Mouse (Mus musculus): ENCODE measurements around the gene Sec13. TPM values are rescaled to one million over a fixed set of nuclear protein-coding genes. Genes with fewer than 3 reads are reported as not detected.
A peak's percentile ranks its signal among the peaks of the same experiment; 100 is the strongest.
"Not testable (repeated sequence)": the region's sequence is repeated elsewhere in the genome, so short reads cannot be mapped to it uniquely, and the experiment has no call there.

The Sec13 gene
- polyA plus RNA-seq, 1 experiment from 2014 or later = 238 TPM

GRCm38 (mm10) chr6:113741425-113741824 is 882 bp upstream of the Sec13 start:
- no peak for ATAC-seq (ENCODE audit: low FRiP score)
- H3K4me3 ChIP-seq = no peak overlapping the region
- peaks cover 14% of the 10 kb centered on the region for H3K27me3 ChIP-seq
- H3K27ac ChIP-seq = no peak overlapping the region
- no peak overlapping the region for H3K9ac ChIP-seq
- no peak overlapping the region for H3K4me2 ChIP-seq (replicated peaks)
- 59% methylated on average over 2 of the region's 2 CpGs for WGBS
- H3K4me1 ChIP-seq = peaks cover 10% of the 10 kb centered on the region
- peaks cover 20% of the 10 kb centered on the region for H3K36me3 ChIP-seq
- H3K9me3 ChIP-seq (replicated peaks) = no peaks in the 10 kb centered on the region

- Histone ChIP-seq H3K9me3 (replicated peaks) (no peaks in the 10 kb centered on the region), H3K9ac (no peak overlapping the region), H3K27ac (no peak overlapping the region), H3K4me3 (no peak overlapping the region), H3K4me1 (peaks cover 10% of the 10 kb centered on the region), H3K27me3 (no peaks in the 10 kb centered on the region), H3K4me2 (replicated peaks) (no peak overlapping the region), H3K36me3 (peaks cover 54% of the 10 kb centered on the region)
- WGBS = 93% methylated on average over 9 of the region's 9 CpGs
- ATAC-seq (ENCODE audit: low FRiP score) = no peak
Measured at GRCm38 (mm10) chr6:113737318-113738046, 3.1 kb downstream of the Sec13 start.

- no peak overlapping the region for H3K9ac ChIP-seq
- H3K9me3 ChIP-seq (replicated peaks) = no peaks in the 10 kb centered on the region
- H3K4me2 ChIP-seq (replicated peaks) = no peak overlapping the region
- WGBS = 92% methylated on average over 3 of the region's 3 CpGs
- no peak for ATAC-seq (ENCODE audit: low FRiP score)
- H3K27ac ChIP-seq = no peak overlapping the region
- no peaks in the 10 kb centered on the region for H3K4me1 ChIP-seq
- H3K27me3 ChIP-seq = no peaks in the 10 kb centered on the region
- H3K36me3 ChIP-seq = peaks cover 94% of the 10 kb centered on the region
- H3K4me3 ChIP-seq = no peak overlapping the region
Measured at GRCm38 (mm10) chr6:113731296-113731695, 9.2 kb downstream of the Sec13 start.

GRCm38 (mm10) chr6:113728181-113728580 is 12.4 kb downstream of the Sec13 start:
- ATAC-seq (ENCODE audit: low FRiP score) = no peak
- H3K4me1 ChIP-seq = no peaks in the 10 kb centered on the region
- no peak overlapping the region for H3K4me3 ChIP-seq
- 92% methylated on average over 7 of the region's 7 CpGs for WGBS
- H3K9me3 ChIP-seq (replicated peaks) = no peaks in the 10 kb centered on the region
- no peak overlapping the region for H3K27ac ChIP-seq
- H3K9ac ChIP-seq = no peak overlapping the region
- H3K4me2 ChIP-seq (replicated peaks) = no peak overlapping the region
- peaks cover 85% of the 10 kb centered on the region for H3K36me3 ChIP-seq
- no peaks in the 10 kb centered on the region for H3K27me3 ChIP-seq

- 97% methylated on average over 4 of the region's 4 CpGs for WGBS
- no peak overlapping the region for H3K4me2 ChIP-seq (replicated peaks)
- H3K4me3 ChIP-seq = no peak overlapping the region
- no peaks in the 10 kb centered on the region for H3K27me3 ChIP-seq
- no peak overlapping the region for H3K9ac ChIP-seq
- ATAC-seq (ENCODE audit: low FRiP score) = no peak
- H3K9me3 ChIP-seq (replicated peaks) = no peaks in the 10 kb centered on the region
- no peaks in the 10 kb centered on the region for H3K4me1 ChIP-seq
- peaks cover 56% of the 10 kb centered on the region for H3K36me3 ChIP-seq
- H3K27ac ChIP-seq = no peak overlapping the region
Measured at GRCm38 (mm10) chr6:113721061-113721460, 19.5 kb downstream of the Sec13 start.

GRCm38 (mm10) chr6:113719878-113720277 is 20.7 kb downstream of the Sec13 start, which contains the start of gene Ghrl:
TSS of gene Ghrl (minus strand) at chr6:113719880.
- ATAC-seq (ENCODE audit: low FRiP score) = no peak
- no peak within 1 kb of the TSS for H3K9ac ChIP-seq
- whole genome bisulfite sequencing = 94% methylated on average over 3 of the region's 3 CpGs
- peaks cover 60% of the 10 kb centered on the region for H3K36me3 ChIP-seq
- no peak within 1 kb of the TSS for H3K27ac ChIP-seq
- no peaks in the 10 kb centered on the region for H3K4me1 ChIP-seq
- H3K9me3 ChIP-seq (replicated peaks) = no peaks in the 10 kb centered on the region
- H3K4me2 ChIP-seq (replicated peaks) = no peak within 1 kb of the TSS
- H3K27me3 ChIP-seq = no peaks in the 10 kb centered on the region
- no peak within 1 kb of the TSS for H3K4me3 ChIP-seq

GRCm38 (mm10) chr6:113717541-113717940 is 23.0 kb downstream of the Sec13 start:
- H3K4me3 ChIP-seq = no peak overlapping the region
- ATAC-seq (ENCODE audit: low FRiP score) = no peak
- H3K9me3 ChIP-seq (replicated peaks) = no peaks in the 10 kb centered on the region
- H3K27ac ChIP-seq = no peak overlapping the region
- H3K4me1 ChIP-seq = no peaks in the 10 kb centered on the region
- H3K9ac ChIP-seq = no peak overlapping the region
- peaks cover 70% of the 10 kb centered on the region for H3K36me3 ChIP-seq
- no peaks in the 10 kb centered on the region for H3K27me3 ChIP-seq
- H3K4me2 ChIP-seq (replicated peaks) = no peak overlapping the region
- 93% methylated on average over 3 of the region's 3 CpGs for WGBS

GRCm38 (mm10) chr6:113714797-113715196 is 25.7 kb downstream of the Sec13 start:
- Histone ChIP-seq H3K4me2 (replicated peaks) (no peak overlapping the region), H3K27me3 (no peaks in the 10 kb centered on the region), H3K27ac (no peak overlapping the region), H3K9ac (no peak overlapping the region), H3K36me3 (peaks cover 83% of the 10 kb centered on the region), H3K4me3 (no peak overlapping the region), H3K4me1 (no peaks in the 10 kb centered on the region), H3K9me3 (replicated peaks) (no peaks in the 10 kb centered on the region)
- WGBS = 65% methylated on average over 1 of the region's 1 CpGs
- no peak for ATAC-seq (ENCODE audit: low FRiP score)

- H3K4me2 ChIP-seq (replicated peaks) = no peak overlapping the region
- no peaks in the 10 kb centered on the region for H3K27me3 ChIP-seq
- H3K4me3 ChIP-seq = no peak overlapping the region
- no peaks in the 10 kb centered on the region for H3K9me3 ChIP-seq (replicated peaks)
- H3K9ac ChIP-seq = no peak overlapping the region
- 93% methylated on average over 2 of the region's 2 CpGs for WGBS
- peaks cover 83% of the 10 kb centered on the region for H3K36me3 ChIP-seq
- no peak for ATAC-seq (ENCODE audit: low FRiP score)
- H3K4me1 ChIP-seq = no peaks in the 10 kb centered on the region
- H3K27ac ChIP-seq = no peak overlapping the region
Measured at GRCm38 (mm10) chr6:113714276-113714675, 26.3 kb downstream of the Sec13 start.

GRCm38 (mm10) chr6:113713389-113713788 is 27.2 kb downstream of the Sec13 start:
- 94% methylated on average over 4 of the region's 5 CpGs for WGBS
- not testable (repeated sequence) for H3K4me1 ChIP-seq; H3K4me2 ChIP-seq (replicated peaks); H3K27me3 ChIP-seq; H3K9me3 ChIP-seq (replicated peaks); H3K27ac ChIP-seq; ATAC-seq (ENCODE audit: low FRiP score); H3K4me3 ChIP-seq; H3K9ac ChIP-seq
- H3K36me3 ChIP-seq = peaks cover 89% of the 10 kb centered on the region

- no peaks in the 10 kb centered on the region for H3K27me3 ChIP-seq
- 96% methylated on average over 3 of the region's 3 CpGs for WGBS
- no peak for ATAC-seq (ENCODE audit: low FRiP score)
Measured at GRCm38 (mm10) chr6:113712718-113713117, 27.8 kb downstream of the Sec13 start.

GRCm38 (mm10) chr6:113697222-113698205 is 43.0 kb downstream of the Sec13 start:
- Histone ChIP-seq H3K9me3 (replicated peaks) (no peaks in the 10 kb centered on the region), H3K36me3 (peaks cover 20% of the 10 kb centered on the region), H3K4me2 (replicated peaks) (peak overlapping the region; percentile 99), H3K4me1 (peaks cover 17% of the 10 kb centered on the region), H3K27ac (peak overlapping the region; percentile 89), H3K27me3 (no peaks in the 10 kb centered on the region), H3K4me3 (peak overlapping the region; percentile 92), H3K9ac (peak overlapping the region; percentile 86)
- ATAC-seq (ENCODE audit: low FRiP score) = peak; percentile 82
- WGBS = under 1% methylated on average over 106 of the region's 113 CpGs

More at GRCm38 (mm10) chr6:113712718-113713117, 27.8 kb downstream of the Sec13 start:
- no peaks in the 10 kb centered on the region for H3K9me3 ChIP-seq (replicated peaks)
- H3K27ac ChIP-seq = no peak overlapping the region
- no peak overlapping the region for H3K9ac ChIP-seq
- H3K4me2 ChIP-seq (replicated peaks) = no peak overlapping the region
- no peaks in the 10 kb centered on the region for H3K4me1 ChIP-seq
- no peak overlapping the region for H3K4me3 ChIP-seq
- H3K36me3 ChIP-seq = peaks cover 92% of the 10 kb centered on the region

Data from hindbrain, embryonic 12.5 days (tissue).